Mouse (Mus musculus) stomach, embryonic 14.5 days (tissue): ENCODE results near the gene Unc50. TPM values are rescaled to one million over a fixed set of nuclear protein-coding genes. Genes with fewer than 3 reads are reported as not detected.

Source experiments
- ATAC-seq: fragments of 200-750 bp; cut with Nextera tagmentation; 2 replicates; pipeline ENCODE4 v1.8.0; 2017; ENCODE audit warnings: low read depth, moderate TSS enrichment; ENCODE audit not compliant: insufficient number of reproducible peaks, insufficient read depth, low FRiP score
- H3K27ac ChIP-seq: fragments of 300-500 bp; sonication (generic); 2 replicates; pipeline ENCODE4 v1.5.1; 2014; ENCODE audit warnings: mild to moderate bottlenecking, low read length, moderate library complexity, mixed read lengths
- H3K27me3 ChIP-seq: fragments of 300-500 bp; sonication (generic); 2 replicates; pipeline ENCODE4 v1.6.1; 2014; ENCODE audit warnings: low read length, control low read depth, mixed read lengths; ENCODE audit not compliant: control insufficient read depth, insufficient read depth
- H3K36me3 ChIP-seq: fragments of 300-500 bp; sonication (generic); 2 replicates; pipeline ENCODE4 v1.6.1; 2014; ENCODE audit warnings: mild to moderate bottlenecking, control low read depth, low read length, moderate library complexity, mixed read lengths; ENCODE audit not compliant: control insufficient read depth, insufficient read depth
- H3K4me1 ChIP-seq: fragments of 300-500 bp; sonication (generic); 2 replicates; pipeline ENCODE4 v1.6.1; 2014; ENCODE audit warnings: low read length, control low read depth, mixed read lengths; ENCODE audit not compliant: control insufficient read depth, insufficient read depth
- H3K4me2 ChIP-seq: fragments of 300-500 bp; sonication (generic); replicated peaks from 2 replicates; pipeline ENCODE4 v1.6.1; 2014; ENCODE audit warnings: low read depth, low read length, control low read depth
- H3K4me3 ChIP-seq: fragments of 300-500 bp; sonication (generic); 2 replicates; pipeline ENCODE4 v1.5.1; 2014; ENCODE audit warnings: low read depth, low read length, control low read depth
- H3K9ac ChIP-seq: fragments of 300-500 bp; sonication (generic); replicated peaks from 2 replicates; pipeline ENCODE4 v1.6.1; 2014; ENCODE audit warnings: low read depth, mild to moderate bottlenecking, control low read depth, low read length, moderate library complexity, mixed read lengths
- H3K9me3 ChIP-seq: fragments of 300-500 bp; sonication (generic); 2 replicates; pipeline ENCODE4 v1.6.1; 2016; ENCODE audit warnings: low read depth, low read length, control low read depth; ENCODE audit not compliant: control insufficient read depth
- WGBS: fragments of 180-500 bp; shearing (Covaris S2); extraction: QIAGEN DNeasy Blood & Tissue Kit; methylation state at CpG from one replicate; pipeline ENCODE4 v1.1.7; 2014; 5-methylcytosine and 5-hydroxymethylcytosine counted together
- polyA plus RNA-seq: library from polyadenylated mRNA; unstranded; fragments of >200 nt; fragmentation: Nextera tagmentation; extraction: Ambion mirVana; gene quantifications from 2 replicates; pipeline ENCODE4 v1.2.1, GENCODE M21; 2014

Gene Unc50
- polyA plus RNA-seq, 1 experiment from 2014 or later: 139 TPM

GRCm38 (mm10) chr1:37428911-37429310 is 1.0 kb upstream of the Unc50 start:
- 62% methylated on average over 2 of the region's 2 CpGs for WGBS
- peaks cover 14% of the 10 kb centered on the region for H3K4me1 ChIP-seq

GRCm38 (mm10) chr1:37430297-37430840 is 430 bp downstream of the Unc50 start:
- 2% methylated on average over 40 of the region's 40 CpGs for WGBS
- Histone ChIP-seq H3K4me1 (peaks cover 14% of the 10 kb centered on the region), H3K9me3 (no peaks in the 10 kb centered on the region), H3K9ac (peak overlapping the region; percentile 89), H3K36me3 (peaks cover 26% of the 10 kb centered on the region), H3K27ac (peak overlapping the region; percentile 70), H3K4me2 (peak overlapping the region; percentile 61), H3K27me3 (no peaks in the 10 kb centered on the region), H3K4me3 (peak overlapping the region; percentile 93)
- peak; percentile 54; the same call in 1 of the 2 replicates for ATAC-seq

More at GRCm38 (mm10) chr1:37428911-37429310, 1.0 kb upstream of the Unc50 start:
- Histone ChIP-seq H3K9me3 (peaks cover 3% of the 10 kb centered on the region; the same call in 1 of the 2 replicates), H3K27ac (no peak overlapping the region), H3K36me3 (peaks cover 23% of the 10 kb centered on the region), H3K9ac (peak overlapping the region; percentile 89; the same call in 1 of the 2 replicates), H3K4me3 (peak overlapping the region; percentile 93), H3K27me3 (no peaks in the 10 kb centered on the region), H3K4me2 (peak overlapping the region; percentile 60)
- ATAC-seq: no peak

GRCm38 (mm10) chr1:37436419-37436818 is 6.5 kb downstream of the Unc50 start:
- peaks cover 63% of the 10 kb centered on the region for H3K36me3 ChIP-seq

GRCm38 (mm10) chr1:37442848-37443835 is 13.2 kb downstream of the Unc50 start:
- Histone ChIP-seq H3K36me3 (peaks cover 23% of the 10 kb centered on the region), H3K27ac (no peak overlapping the region), H3K9ac (no peak overlapping the region), H3K4me2 (no peak overlapping the region), H3K4me1 (no peaks in the 10 kb centered on the region), H3K27me3 (no peaks in the 10 kb centered on the region), H3K9me3 (no peaks in the 10 kb centered on the region), H3K4me3 (no peak overlapping the region)
- ATAC-seq: no peak
- 92% methylated on average over 16 of the region's 16 CpGs for WGBS

More at GRCm38 (mm10) chr1:37436419-37436818, 6.5 kb downstream of the Unc50 start:
- Histone ChIP-seq H3K4me1 (peaks cover 2% of the 10 kb centered on the region; the same call in 1 of the 2 replicates), H3K27ac (no peak overlapping the region), H3K9me3 (no peaks in the 10 kb centered on the region), H3K27me3 (no peaks in the 10 kb centered on the region), H3K4me2 (no peak overlapping the region), H3K9ac (no peak overlapping the region), H3K4me3 (no peak overlapping the region)
- no peak for ATAC-seq
- WGBS: 89% methylated on average over 3 of the region's 3 CpGs

GRCm38 (mm10) chr1:37448361-37449095 is 18.6 kb downstream of the Unc50 start:
- no peak overlapping the region for H3K4me2 ChIP-seq
- WGBS: 77% methylated on average over 10 of the region's 10 CpGs

GRCm38 (mm10) chr1:37451270-37451669 is 21.3 kb downstream of the Unc50 start:
- no peak overlapping the region for H3K27ac ChIP-seq
- no peaks in the 10 kb centered on the region for H3K27me3 ChIP-seq
- no peaks in the 10 kb centered on the region for H3K4me1 ChIP-seq
- no peak overlapping the region for H3K9ac ChIP-seq
- no peak overlapping the region for H3K4me2 ChIP-seq
- peaks cover 3% of the 10 kb centered on the region; the same call in 1 of the 2 replicates for H3K36me3 ChIP-seq
- no peak for ATAC-seq
- H3K9me3 ChIP-seq: no peaks in the 10 kb centered on the region
- no peak overlapping the region for H3K4me3 ChIP-seq
- 86% methylated on average over 8 of the region's 8 CpGs for WGBS

More at GRCm38 (mm10) chr1:37448361-37449095, 18.6 kb downstream of the Unc50 start:
- Histone ChIP-seq H3K4me3 (no peak overlapping the region), H3K27me3 (no peaks in the 10 kb centered on the region), H3K27ac (no peak overlapping the region), H3K9ac (no peak overlapping the region), H3K4me1 (no peaks in the 10 kb centered on the region), H3K9me3 (no peaks in the 10 kb centered on the region), H3K36me3 (no peaks in the 10 kb centered on the region; the same call in 1 of the 2 replicates)
- no peak for ATAC-seq

GRCm38 (mm10) chr1:37457546-37457945 is 27.6 kb downstream of the Unc50 start:
- Histone ChIP-seq H3K27ac (no peak overlapping the region), H3K4me1 (no peaks in the 10 kb centered on the region), H3K9ac (no peak overlapping the region), H3K9me3 (no peaks in the 10 kb centered on the region), H3K4me2 (no peak overlapping the region), H3K27me3 (no peaks in the 10 kb centered on the region), H3K36me3 (0 out of 2 replicates have a peak, but pooled peaks cover 3% of the 10 kb centered on the region), H3K4me3 (no peak overlapping the region)
- 93% methylated on average over 7 of the region's 7 CpGs for WGBS
- no peak for ATAC-seq
